Mouse (Mus musculus): ENCODE measurements around the gene Cers6. TPM values are rescaled to one million over a fixed set of nuclear protein-coding genes. Genes with fewer than 3 reads are reported as not detected.

Gene Cers6
- total RNA-seq, 2 experiments from 2014 or later, result 14.6 to 17.4 TPM

DNA sequence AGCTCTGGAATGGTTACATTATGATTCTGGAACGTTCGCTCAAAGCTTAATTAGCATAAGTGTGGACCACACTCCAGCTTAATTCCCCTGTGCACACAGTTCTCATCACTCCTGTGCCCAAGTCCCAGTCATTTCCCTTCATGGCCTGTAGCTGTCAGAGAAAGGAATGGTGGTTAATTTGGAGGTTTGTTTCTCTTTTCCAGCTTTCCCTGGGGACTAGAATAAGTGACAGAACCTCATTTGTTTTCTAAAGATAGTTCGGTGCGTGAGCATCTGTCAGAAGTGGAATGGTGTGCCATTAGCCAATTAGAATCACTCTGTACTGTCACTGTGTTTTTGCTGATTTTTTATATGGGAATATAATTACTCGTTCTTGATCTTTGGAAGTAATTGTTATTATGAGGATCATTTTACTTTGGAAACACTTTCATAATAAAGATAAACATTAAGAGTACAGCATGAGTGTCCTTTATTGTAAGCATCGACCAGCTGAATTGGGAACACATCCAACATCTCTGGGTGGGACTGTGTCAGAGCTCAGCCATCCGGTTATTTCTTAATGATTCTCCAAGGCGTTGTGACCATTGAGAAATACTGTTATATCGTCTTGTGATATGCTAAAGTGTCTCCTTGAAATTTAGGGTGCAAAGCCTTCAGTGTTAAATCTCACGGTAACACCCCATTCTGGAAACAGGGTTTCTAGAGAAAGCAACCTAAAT, 252.7 kb downstream of the Cers6 start:
- DNase-seq (ENCODE audit: low spot score in 2 of 2), result no peak

DNA sequence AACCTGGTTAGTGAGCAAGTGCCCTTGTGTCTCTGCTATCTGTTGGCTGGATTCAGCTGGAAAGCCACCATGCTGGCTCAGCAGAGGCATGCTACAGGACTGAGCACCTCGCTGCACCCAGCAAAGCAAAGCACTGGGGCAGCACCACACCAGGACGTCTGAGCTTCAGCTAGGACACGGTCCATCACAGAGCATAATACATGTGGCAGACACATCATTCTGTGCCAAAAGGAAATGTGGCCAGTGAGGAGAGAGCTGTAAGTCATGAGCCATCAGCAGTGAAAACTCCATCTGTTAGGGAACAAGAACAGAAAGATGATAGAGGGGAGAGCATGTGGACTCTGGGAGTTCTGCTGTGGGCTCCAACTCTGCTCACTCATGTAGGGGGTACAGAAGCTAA, 254.7 kb downstream of the Cers6 start:
- DNase-seq (ENCODE audit: low spot score in 2 of 2), result no peak

DNA sequence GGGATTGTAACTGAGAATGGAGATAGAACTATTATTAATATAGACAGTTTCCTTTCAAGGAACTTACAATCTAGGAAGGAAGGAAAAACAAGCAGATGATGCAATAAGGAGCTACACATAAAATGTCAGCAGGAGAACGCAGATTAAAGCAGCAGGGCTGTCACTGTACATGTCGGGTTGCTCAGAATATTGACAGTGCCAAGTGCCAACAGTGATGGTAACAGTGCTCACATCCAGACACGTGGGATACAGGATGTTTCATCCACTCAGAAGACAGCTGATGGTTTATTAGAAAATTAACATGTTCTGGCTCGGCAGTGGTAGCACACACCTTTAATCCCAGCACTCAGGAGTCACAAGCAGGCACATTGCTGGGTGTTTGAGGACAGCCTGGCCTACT, 255.5 kb downstream of the Cers6 start:
- DNase-seq (ENCODE audit: low spot score in 2 of 2), result no peak

GRCm38 (mm10) chr2:69118994-69119393, 257.8 kb downstream of the Cers6 start:
- DNase-seq (ENCODE audit: low spot score in 2 of 2), result no peak

DNA sequence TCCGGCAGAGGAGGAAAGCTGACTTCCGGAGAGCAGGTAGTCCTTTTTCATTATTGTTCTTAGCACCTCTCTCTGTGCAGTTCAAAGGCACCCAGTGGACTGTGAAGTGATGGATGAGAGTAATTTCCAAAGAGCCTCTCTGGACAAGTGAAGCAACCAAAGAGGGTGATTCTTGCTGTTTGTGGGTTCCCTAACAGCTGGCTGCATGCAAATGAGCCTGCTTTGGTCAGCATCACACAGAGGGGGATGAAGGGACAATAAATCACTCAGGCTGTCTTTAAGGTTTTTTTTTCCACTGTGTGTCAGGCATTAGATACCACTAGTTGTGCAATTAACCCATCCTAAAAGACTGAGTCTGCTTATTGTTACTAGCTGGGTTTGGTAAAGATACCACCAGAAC, 258.5 kb downstream of the Cers6 start:
- DNase-seq (ENCODE audit: low spot score in 2 of 2), result no peak

DNA sequence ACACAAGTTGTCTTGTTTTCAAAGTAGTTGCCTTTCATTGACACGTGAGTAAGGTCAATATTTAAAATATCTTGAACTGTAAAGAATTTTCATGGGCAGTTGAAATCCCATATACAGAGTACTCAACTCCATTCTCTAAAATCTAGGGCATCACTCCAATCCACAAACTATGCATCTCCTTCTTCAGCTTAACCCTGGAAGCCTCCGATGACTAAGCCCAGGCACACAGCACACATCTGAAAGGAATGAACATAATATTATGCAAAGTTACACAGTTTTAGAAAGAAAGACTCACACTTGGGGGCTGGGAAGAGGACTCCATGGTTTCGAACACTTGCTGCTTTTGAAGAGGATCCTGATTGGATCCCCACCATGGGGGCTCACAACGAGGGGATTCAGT, 260.4 kb downstream of the Cers6 start:
- no peak for DNase-seq (ENCODE audit: low spot score in 2 of 2)

DNA sequence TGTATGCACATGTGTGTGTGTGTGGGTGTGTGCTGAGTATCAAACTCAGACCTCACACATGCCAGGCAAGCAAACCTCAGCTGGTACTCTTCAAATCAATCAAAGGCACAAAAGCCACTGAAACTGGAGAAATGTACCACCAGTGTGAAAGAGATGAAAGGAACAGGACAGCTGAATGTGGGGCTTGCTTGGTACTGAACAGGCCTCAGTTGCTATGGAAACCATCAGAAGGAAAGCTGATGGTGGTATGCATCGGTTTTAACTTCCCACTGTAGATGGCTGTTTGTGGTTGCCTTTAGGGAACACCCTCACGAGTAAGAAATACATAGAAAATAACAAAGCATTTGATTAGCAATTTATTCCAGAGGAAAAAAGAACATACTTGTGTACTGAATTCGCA, 264.2 kb downstream of the Cers6 start:
- DNase-seq (ENCODE audit: low spot score in 2 of 2), result no peak

DNA sequence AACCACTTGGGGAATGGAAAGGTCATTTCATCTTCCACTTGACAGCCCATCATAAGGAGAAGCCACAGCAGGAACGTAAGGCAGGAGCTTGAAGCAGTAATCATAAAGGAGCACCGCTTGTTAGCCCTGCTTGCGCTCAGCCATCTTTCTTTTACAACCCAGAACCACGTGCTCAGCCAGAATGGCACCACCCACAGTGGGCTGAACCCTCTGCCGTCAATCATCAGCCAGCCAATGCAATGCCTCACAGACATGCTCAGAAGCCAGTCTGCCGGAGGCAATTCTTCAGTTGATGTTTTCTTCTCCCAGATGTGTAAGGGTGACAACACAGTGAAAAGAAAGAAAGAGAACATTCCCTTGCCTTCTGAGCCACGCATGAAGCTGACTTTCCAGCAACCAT, 267.1 kb downstream of the Cers6 start:
- DNase-seq (ENCODE audit: low spot score in 2 of 2), result no peak

- DNase-seq (ENCODE audit: low spot score in 2 of 2), result no peak
These were observed 267.7 kb downstream of the Cers6 start for GRCm38 (mm10) chr2:69128921-69129395.

- no peak for DNase-seq (ENCODE audit: low spot score in 2 of 2)
These were observed 268.4 kb downstream of the Cers6 start for GRCm38 (mm10) chr2:69129425-69130210.

GRCm38 (mm10) chr2:69132046-69132445, 270.8 kb downstream of the Cers6 start:
- no peak for DNase-seq (ENCODE audit: low spot score in 2 of 2)

GRCm38 (mm10) chr2:69132488-69133040, 271.3 kb downstream of the Cers6 start:
- no peak for DNase-seq (ENCODE audit: low spot score in 2 of 2)

DNA sequence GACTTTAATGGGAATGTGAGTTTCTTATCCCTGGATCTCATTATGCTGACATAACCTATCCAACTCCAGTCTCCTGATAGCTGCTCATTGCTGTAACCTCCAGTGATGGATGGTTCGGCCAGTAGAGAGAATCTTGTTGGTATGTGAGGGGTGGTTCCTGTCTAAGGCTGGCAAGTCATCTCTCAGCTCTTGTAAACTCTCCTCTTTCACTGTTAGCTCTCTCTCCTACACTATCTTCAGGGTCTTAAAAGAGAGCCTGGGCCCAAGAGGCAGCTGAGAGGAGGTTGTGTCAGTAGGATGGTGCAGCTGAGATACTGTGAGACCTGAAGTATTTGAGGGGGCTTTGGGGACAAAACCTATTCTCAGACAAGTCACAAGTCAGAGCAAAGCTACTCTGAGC, 272.9 kb downstream of the Cers6 start:
- no peak for DNase-seq (ENCODE audit: low spot score in 2 of 2)

- no peak for DNase-seq (ENCODE audit: low spot score in 2 of 2)
These were observed 273.7 kb downstream of the Cers6 start for GRCm38 (mm10) chr2:69134937-69135336.

DNA sequence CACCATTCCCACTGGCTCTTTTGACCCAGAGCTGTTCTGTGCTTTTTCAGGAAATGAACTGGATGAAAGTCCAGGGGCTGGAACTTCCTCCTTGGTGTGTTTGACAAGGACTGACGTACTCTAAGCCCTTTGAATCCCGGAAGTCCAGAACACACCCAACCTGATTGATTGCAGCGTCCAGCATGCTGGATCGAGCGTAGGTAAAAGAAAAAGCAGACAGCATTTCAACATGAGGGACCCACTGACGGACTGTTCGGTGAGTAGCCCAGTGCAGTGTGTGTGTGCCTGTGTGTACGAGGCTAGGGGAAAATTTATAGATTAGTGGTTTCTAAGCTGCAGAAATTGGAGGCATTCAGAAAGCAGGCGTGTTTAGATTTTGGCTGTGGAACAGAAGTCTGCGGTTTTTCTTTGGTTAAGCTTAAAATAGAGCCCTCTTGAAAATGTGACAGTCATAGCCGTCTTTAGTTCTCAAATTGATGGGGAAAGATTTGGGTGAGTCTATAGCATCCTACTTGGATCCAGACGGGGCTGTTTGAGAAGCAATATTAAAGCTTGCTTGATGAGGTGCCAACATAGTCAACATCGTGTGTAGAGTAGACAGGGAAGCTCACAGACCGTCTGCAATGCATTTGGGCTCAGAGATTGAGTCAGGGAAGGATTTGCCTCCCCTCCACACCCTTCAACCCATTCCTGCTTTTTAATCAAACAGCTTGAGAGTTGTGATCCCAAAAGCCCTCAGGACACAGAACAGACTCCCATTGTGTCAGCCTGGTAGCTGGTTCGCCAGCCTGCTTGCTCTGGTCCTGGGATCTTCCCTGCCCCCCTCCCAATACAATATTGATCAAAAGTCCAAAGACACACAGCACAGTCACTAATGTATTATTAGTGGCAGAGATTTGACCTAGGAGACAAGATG, 274.7 kb downstream of the Cers6 start, which contains the start of gene Nostrin:
Gene Nostrin (plus strand): TSS at position 140 of the 916 bp plus-strand sequence.
- DNase-seq (ENCODE audit: low spot score in 2 of 2), result no peak

DNA sequence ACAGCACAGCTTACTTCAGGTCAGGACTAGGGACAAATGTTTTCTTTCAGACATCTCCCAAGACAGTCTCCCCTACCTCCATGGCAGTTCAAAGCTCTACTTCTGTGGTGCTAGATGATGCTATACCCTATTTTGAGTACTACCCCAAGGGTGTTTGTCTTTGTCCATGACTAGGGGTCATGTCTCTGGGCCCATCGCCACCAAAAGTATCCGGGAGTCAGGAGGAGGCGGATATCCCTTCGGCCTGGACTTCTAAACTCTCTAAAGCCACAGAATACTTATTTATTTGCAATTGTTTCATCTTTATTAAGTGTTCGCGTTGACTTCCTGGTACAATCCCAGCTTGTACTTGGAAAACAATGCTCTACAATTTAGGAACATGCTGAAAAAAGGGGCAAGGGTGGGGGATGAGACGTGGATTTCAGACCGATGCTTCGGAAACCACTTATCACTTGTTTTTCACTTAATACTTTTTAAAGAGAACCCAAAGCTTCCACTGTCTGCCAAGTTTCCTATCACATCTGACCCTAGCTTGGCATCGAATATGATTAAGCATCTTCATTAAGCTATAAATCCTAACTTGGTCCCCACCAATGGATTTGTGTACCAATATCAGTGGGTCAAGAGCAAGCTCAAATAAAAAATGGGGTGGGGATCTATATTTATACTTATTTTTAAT, 276.3 kb downstream of the Cers6 start:
- no peak for DNase-seq (ENCODE audit: low spot score in 2 of 2)

DNA sequence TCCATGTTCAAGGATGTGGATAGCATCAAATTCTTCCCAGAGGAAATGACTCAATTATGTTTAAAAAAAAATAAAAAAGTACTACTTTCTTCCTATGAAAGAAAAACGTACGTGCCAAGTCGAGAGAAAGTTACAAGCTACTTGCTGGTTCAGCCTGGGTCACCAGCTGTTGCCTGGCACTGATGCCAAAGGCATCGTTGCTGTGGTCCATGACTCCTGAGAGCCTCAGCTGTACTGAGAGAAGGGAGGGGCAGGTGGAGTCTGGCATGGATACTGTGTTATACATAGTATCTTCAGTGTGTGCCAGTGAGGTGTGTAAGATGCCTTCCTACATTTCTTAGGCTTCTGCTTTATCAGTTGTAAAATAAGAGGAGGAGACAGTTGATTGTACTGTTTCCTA, 277.5 kb downstream of the Cers6 start:
- no peak for DNase-seq (ENCODE audit: low spot score in 2 of 2)

DNA sequence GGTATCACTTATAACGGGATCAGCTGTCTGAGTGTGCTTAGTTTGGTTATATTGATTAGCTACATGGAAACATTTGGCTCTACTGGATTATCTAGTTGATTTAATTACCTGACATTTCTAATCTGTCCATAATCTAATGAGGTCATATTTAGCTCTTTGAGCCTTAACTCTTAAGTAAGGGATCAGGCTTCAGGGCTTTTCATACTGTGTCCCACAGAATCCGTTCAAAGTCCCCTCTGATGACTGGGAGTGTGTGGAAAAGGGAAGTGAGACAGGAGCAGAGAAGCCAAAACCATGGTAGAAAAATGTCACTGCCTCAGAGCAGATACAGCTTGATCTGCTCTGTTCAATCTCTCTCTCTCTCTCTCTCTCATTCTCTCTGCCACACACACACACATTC, 279.0 kb downstream of the Cers6 start:
- DNase-seq (ENCODE audit: low spot score in 2 of 2), result no peak

- DNase-seq (ENCODE audit: low spot score in 2 of 2), result no peak
These were observed 279.6 kb downstream of the Cers6 start for GRCm38 (mm10) chr2:69140816-69141215.

DNA sequence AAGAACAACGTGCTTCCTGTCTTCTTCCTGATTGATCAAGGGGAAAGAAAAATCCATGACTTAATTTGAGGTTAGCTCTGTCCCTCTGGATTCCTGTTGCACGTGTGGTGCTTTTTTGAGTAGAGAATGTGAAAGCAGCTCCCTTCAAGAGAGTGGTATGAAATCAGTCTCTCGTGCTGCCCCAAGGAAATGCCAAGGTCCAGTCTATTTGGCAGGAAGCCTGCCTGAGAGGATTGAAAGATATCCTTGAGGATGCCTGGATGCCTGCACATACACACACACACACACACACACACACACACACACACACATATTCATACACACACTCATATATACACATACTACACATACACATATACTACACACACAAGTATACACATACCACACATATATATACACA, 287.4 kb downstream of the Cers6 start:
- DNase-seq (ENCODE audit: low spot score in 2 of 2), result no peak

DNA sequence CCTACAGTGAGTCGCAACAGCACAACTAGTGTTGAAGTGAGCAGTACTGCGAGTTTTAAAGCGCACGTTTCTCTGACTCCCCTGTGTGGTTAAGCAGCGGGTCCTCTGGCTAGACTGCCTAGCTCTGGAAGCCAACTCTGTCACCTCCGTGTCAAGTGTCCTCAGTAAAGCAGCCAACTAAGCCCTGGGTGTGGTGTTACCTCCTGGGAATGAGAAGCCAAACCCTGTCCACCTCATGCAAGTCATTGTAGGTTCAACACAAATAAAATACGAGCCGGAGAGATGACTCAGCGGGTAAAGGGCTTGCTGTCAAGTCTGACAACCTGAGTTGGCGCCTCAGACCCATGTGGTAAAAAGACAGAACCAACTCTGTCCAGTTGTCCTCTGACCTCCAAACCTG, 287.9 kb downstream of the Cers6 start:
- no peak for DNase-seq (ENCODE audit: low spot score in 2 of 2)

All from adrenal gland, postnatal 4 days (tissue).